Mouse (Mus musculus) heart, adult 9 months (tissue): ENCODE data around the gene Tyms.
A peak's percentile ranks its signal among the peaks of the same experiment; 100 is the strongest.
"Not testable (repeated sequence)": the region's sequence is repeated elsewhere in the genome, so short reads cannot be mapped to it uniquely, and the experiment has no call there.

Experiments
- DNase-seq, 2 experiments: peaks; one replicate each; pipeline ENCODE4 v3.0.0; 2022; ENCODE audit warnings: low spot score in 2 of 2

Gene Tyms

DNA sequence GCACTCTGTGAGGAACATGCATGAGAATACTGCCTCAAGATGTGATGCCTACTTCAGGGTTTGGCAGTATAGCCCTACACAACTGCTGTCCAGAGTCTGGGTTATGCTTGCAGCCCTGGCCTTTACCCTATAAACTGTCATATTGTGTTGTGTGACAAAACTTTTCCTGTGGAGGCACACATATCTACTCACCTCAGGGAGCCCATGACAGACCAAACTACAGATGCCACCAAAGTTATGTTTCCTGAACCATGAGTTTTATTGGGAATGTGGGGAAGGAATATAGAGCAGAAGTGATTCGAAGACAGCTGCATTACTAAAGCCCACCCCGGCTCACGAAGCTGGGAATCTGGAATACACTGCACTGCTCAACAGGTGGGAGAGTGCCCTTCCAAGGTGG is 29.9 kb upstream of the Tyms start:
- DNase-seq, result no peak

- no peak for DNase-seq
These were observed 24.8 kb upstream of the Tyms start for GRCm38 (mm10) chr5:30098260-30098659.

DNA sequence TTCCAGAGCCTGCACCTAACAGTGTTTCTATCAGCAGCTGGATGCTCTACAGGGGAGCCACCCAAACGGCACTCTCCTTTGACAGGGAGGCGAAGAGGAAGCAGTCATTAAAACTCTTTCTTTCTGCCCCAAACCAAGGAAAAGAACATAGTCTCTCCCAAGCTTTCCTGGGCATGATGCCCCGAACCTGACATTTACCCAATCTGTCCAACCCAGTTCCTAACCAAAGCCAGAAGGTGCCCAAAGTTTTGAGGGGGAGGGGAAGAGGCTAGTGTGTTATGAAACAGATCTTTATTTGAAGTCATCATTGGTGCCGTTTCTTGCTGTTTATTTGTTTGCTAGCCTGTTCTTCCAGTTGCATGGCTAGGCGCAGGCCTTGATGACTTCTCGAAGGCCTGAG is 22.3 kb upstream of the Tyms start:
- no peak for DNase-seq

DNA sequence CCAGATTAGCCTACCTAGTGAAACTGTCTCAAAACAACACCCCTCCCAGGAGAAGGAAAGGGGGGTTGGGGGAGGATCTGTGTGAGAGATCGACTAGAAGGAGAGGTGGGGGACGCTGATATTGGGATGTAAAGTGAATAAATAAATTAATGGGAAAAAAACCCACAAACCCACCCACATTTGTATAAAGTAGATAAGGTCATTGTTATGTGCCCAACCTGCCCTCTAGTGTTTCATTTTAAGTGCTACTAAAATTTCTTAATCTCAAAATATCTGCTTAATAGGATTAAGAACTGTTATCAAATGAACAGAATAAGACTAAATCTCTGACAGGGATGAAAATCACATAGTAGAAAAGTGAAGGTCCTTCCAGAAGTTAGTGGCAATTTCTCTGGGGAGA is 21.0 kb upstream of the Tyms start:
- DNase-seq, result no peak

GRCm38 (mm10) chr5:30092701-30093100 is 19.3 kb upstream of the Tyms start:
- DNase-seq, result no peak

DNA sequence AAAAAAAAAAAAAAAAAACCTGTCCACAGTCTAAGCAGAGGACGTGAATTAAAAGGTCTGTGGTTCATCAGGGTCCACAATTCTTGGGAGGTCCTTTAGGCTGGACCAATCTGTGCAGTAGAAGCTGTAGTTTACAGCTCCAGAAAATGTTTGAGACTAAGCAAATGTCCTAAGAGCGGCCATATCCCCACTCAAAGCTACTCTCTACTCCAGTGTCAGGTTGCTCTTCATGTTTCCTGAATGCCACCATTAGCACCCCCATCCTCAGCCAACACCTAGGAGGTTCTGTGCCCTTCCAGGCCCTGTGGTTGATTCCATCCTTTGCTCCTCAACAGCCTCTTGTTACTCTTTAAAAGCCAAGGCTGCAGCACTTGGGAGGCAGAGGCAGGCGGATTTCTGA is 1.0 kb downstream of the Tyms start:
- DNase-seq, result no peak

DNA sequence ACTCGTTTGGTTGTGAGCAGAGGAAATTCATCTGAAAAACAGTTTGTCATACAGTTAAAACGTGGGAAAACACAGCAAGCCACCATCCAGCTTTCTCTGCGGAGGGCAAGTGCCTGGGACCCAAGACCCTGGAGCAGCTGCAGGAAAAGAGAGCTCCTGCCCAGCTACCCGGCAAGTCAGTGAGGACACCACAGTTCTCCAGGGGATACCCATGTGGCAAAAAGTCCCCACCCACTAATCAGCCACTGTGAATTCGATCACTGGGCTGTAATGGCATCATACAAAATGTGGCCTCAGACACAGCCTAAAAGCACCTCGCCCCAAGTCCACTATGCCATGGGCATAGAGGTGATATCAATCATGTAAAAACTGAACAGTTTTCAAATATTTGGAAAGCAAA is 1.7 kb downstream of the Tyms start:
- DNase-seq, result no peak

DNA sequence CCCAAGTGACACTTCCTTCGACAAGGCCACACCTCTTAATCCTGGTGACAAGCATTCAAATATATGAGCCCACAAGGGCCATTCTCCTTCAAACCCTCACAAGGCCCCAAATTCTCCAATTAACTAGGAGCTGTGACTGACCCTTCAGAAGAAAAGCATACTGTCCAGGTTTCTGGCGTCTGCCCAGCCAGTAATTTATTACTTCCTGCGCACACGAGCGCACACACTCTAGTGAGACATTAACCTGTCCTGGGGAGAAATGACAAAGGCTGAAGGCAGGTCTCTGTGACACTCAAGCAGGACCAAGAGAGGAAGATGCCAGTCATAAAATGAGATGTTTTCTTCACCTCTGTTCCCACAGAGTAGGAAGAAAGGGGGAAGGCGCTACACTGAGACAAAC is 5.7 kb downstream of the Tyms start:
- no peak for DNase-seq

DNA sequence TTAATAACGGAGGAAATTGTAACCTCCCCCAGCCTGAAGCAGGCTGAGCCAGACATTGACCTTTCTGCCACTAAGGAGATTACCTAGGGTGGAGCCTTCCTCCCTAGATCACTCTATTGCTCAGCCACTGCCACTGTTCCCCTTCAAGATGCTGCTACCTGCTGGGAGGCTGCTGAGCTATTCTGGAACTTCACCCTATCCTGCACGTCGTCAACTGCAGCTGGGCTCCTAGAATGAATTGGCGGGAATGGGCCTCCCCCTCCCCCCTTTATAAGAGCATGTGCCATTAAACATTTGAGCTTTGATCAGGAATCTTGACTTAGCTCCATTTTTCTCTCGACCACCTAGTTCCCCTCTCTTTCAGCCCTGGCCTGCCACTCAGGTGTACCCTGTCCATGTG is 13.8 kb downstream of the Tyms start:
- not testable (repeated sequence) for DNase-seq

DNA sequence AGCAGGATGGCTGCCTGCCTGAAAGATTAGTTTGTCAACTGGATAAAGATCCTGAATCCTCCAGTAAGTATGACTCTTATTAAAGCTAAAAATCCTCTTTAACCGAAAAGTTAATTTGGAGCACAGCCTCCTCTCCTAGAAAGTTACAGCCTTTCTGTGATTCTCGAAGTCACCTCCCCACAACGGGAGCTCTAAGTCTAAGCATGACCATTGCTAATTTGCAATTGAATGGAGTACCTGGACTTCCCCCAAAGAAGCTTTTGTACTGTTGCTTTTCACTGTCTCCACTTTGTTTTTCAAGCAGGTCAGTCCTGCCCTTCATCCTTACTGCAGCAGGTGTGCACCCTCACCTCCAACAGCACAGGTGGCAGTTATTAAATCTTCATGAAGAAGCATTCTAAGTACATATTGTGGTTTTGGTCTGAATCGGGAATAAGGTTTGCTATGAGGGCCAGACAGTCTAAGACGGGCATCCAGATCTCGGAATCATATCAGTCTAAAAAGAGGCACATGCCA is 15.1 kb downstream of the Tyms start:
- DNase-seq, result no peak

DNA sequence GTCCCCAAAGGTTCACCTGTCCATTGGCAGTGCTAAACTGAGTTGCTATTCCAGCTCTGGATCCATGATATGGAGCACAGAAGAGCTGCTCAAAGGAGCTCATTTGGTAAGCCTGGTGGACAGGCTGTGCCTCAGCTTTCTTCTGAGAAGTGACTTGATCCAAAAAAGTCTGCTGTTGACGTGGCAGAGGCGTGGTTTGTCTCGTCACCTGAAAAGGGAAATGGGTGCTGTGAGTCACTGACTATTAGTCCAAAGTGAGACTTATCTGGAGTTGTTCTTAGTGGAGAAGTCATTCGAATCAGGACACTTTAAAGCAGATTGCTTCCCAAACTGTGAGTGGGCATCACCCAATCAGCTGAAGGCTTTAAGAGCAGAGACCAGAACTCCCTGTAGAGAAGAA is 33.6 kb downstream of the Tyms start:
- DNase-seq, result not testable (repeated sequence)

- not testable (repeated sequence) for DNase-seq
These were observed 34.1 kb downstream of the Tyms start for GRCm38 (mm10) chr5:30039324-30039723.

DNA sequence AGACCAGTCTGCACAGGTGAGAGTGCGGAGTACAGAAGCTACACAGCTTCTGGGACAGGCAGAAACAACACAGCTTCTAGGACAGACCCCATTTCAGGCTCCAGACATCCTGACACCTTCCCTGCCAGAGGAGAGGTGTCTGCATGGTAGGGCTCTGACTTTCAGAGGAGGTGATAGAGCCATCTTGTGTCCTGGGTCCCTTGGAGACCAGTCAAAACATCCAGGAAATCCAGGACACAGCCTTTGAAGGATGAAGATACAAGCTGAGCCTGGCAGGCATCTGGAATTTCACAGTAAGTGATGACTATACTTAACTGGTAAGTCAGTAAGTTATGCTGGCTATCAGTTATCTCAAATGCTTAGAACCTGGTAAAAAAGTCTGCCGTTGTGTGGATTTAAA is 36.3 kb downstream of the Tyms start:
- DNase-seq, result not testable (repeated sequence)

DNA sequence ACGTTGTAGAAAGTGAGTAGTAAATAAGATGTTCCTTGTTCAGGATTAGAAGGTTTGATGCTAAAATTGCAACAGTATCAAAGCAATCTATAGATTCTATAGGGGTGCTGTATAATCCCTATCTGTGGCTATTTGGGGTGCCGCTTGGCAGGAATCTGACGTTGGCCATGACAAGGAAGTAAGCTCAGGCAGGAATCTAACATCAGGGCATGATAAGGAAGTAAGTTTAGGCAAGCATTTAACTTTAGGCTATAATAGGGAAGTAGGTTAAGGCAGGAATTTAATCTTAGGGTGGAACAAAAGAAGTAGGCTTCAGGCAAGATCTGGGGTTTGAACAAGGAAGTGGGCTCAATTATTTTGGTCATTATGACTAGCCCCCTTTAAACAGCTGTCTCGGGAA is 37.6 kb downstream of the Tyms start:
- DNase-seq, result not testable (repeated sequence)

- DNase-seq, result peak in 1 of 2 experiments; percentile 27
These were observed 58.8 kb downstream of the Tyms start for GRCm38 (mm10) chr5:30014580-30014979.

GRCm38 (mm10) chr5:30012726-30013503 is 60.5 kb downstream of the Tyms start, which contains the start of gene Il6:
Il6 (plus strand) TSS chr5:30013114.
- peak; percentile 82 to 92 for DNase-seq
